In the genomic region with DNA sequence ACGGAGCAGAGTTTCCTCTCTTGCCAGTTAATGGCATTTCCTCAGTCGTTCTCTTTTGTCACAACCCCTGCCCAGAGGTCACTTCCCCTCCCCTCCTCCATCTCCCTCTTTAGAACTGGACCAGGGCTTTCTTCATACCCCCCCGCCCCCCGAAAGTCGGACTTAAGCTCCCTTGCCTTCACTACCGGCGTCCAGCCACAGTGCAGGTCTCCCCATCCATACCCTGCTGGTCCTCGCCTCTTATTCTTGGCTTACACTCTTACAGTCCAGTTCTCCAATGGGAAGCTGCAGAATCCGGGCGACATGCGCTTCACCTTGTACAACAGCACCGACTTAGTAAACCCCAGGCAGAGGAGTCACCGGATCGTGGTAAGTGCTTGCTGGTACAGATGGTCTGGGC, we compare ENCODE assay signal across 8 mouse cellular contexts. TPM values are rescaled to one million over a fixed set of nuclear protein-coding genes. Genes with fewer than 3 reads are reported as not detected.
DNase-seq lines count a peak whose midpoint lies in the region; ATAC-seq lines count a peak whose summit lies in the region.

No protein-coding gene starts in this region.

- ATAC-seq in intestine, embryonic 16.5 days: peak; percentile 34
- peak; percentile 14; the same call in 1 of the 2 replicates for ATAC-seq in neural tube, embryonic 12.5 days (ENCODE audit: low FRiP score, low read depth)

- no peaks in the 10 kb centered on the region for H3K9me3 ChIP-seq in intestine, embryonic 16.5 days (ENCODE audit: control insufficient read depth, low read length)
- no peaks in the 10 kb centered on the region for H3K9me3 ChIP-seq in neural tube, embryonic 12.5 days

- DNase-seq in cerebellum, adult 11-12 months: peak; percentile 17
- no peak for DNase-seq in cerebellum, adult 8-10 months
- peak; percentile 18 for DNase-seq in retina, postnatal 1 day
- no peak for DNase-seq in retina, embryonic 14.5 days (ENCODE audit: low spot score)
- DNase-seq in adipocyte (ENCODE audit: low spot score): no peak
- DNase-seq in urinary bladder, postnatal 14 days (ENCODE audit: low spot score): no peak

- 3% methylated on average over 14 of the region's 14 CpGs for WGBS in intestine, embryonic 16.5 days
- WGBS in neural tube, embryonic 12.5 days: 2% methylated on average over 14 of the region's 14 CpGs

- no peak overlapping the region for H3K27ac ChIP-seq in intestine, embryonic 16.5 days (ENCODE audit: low read length)
- H3K27ac ChIP-seq in neural tube, embryonic 12.5 days: no peak overlapping the region

- H3K27me3 ChIP-seq in intestine, embryonic 16.5 days (replicated peaks; ENCODE audit: control insufficient read depth, insufficient read depth, low read length): no peaks in the 10 kb centered on the region
- no peaks in the 10 kb centered on the region for H3K27me3 ChIP-seq in neural tube, embryonic 12.5 days (replicated peaks)

- H3K9ac ChIP-seq in intestine, embryonic 16.5 days (ENCODE audit: low read depth, low read length): peak overlapping the region; percentile 72
- peak overlapping the region; percentile 71 for H3K9ac ChIP-seq in neural tube, embryonic 12.5 days

- H3K4me3 ChIP-seq in intestine, embryonic 16.5 days (ENCODE audit: low read length): peak overlapping the region; percentile 79
- H3K4me3 ChIP-seq in neural tube, embryonic 12.5 days: peak overlapping the region; percentile 71

- peaks cover 9% of the 10 kb centered on the region; the same call in 1 of the 2 replicates for H3K4me1 ChIP-seq in intestine, embryonic 16.5 days (ENCODE audit: control insufficient read depth, insufficient read depth, low read length)
- H3K4me1 ChIP-seq in neural tube, embryonic 12.5 days: peaks cover 14% of the 10 kb centered on the region

- H3K36me3 ChIP-seq in intestine, embryonic 16.5 days (ENCODE audit: control insufficient read depth, insufficient read depth, low read length): no peaks in the 10 kb centered on the region
- peaks cover 9% of the 10 kb centered on the region for H3K36me3 ChIP-seq in neural tube, embryonic 12.5 days

- peak overlapping the region; percentile 90 for H3K4me2 ChIP-seq in intestine, embryonic 16.5 days (ENCODE audit: low read depth, low read length)
- H3K4me2 ChIP-seq in neural tube, embryonic 12.5 days (replicated peaks): peak overlapping the region; percentile 97

RNA-seq across cellular contexts. Expression of a gene that starts 0.6 kb away (rescaled TPM):
- polyA plus RNA-seq in intestine, embryonic 16.5 days (2015; fragmentation: Nextera tagmentation; extraction: Ambion mirVana): 31.1 and 34.1 TPM in 2 replicates
- polyA plus RNA-seq in neural tube, embryonic 12.5 days (2016; fragmentation: Nextera tagmentation; extraction: Ambion mirVana): 43.7 and 47.5 TPM in 2 replicates

RNA-seq across cellular contexts. Expression of a gene that starts 6.8 kb away (rescaled TPM):
- polyA plus RNA-seq in intestine, embryonic 16.5 days (2015; fragmentation: Nextera tagmentation; extraction: Ambion mirVana): 12.8 and 13.8 TPM in 2 replicates
- polyA plus RNA-seq in neural tube, embryonic 12.5 days (2016; fragmentation: Nextera tagmentation; extraction: Ambion mirVana): 43.6 and 46.2 TPM in 2 replicates

RNA-seq across cellular contexts. Expression of a gene that starts 37.8 kb away (rescaled TPM):
- polyA plus RNA-seq in intestine, embryonic 16.5 days (2015; fragmentation: Nextera tagmentation; extraction: Ambion mirVana): 142 and 153 TPM in 2 replicates
- 38.9 and 39.1 TPM in 2 replicates for polyA plus RNA-seq in neural tube, embryonic 12.5 days (2016; fragmentation: Nextera tagmentation; extraction: Ambion mirVana)

Comparison
In these comparisons a context has a peak if more than half of its experiments do, and no peak if none do; other contexts are left out.
1. DNase-seq: peak in cerebellum, adult 11-12 months (single experiment) and retina, postnatal 1 day (single experiment); none in cerebellum, adult 8-10 months (single experiment), retina, embryonic 14.5 days (single experiment), adipocyte (single experiment) and urinary bladder, postnatal 14 days (single experiment).